8 mouse cellular contexts compared by ENCODE assay signal in genomic region chr9:104262823-104263352, GRCm38 (mm10). TPM values are rescaled to one million over a fixed set of nuclear protein-coding genes. Genes with fewer than 3 reads are reported as not detected.
DNase-seq lines count a peak whose midpoint lies in the region; ATAC-seq lines count a peak whose summit lies in the region.

Gene Dnajc13 (minus strand): TSS chr9:104262930.

- peak within 1 kb of the TSS; percentile 27 for H3K27ac ChIP-seq in brown adipose tissue, adult 24 weeks (replicated peaks; ENCODE audit: low read depth, low read length)
- H3K27ac ChIP-seq in heart, embryonic 13.5 days (replicated peaks) = peak within 1 kb of the TSS; percentile 94
- H3K27ac ChIP-seq in liver, embryonic 12.5 days = peak within 1 kb of the TSS; percentile 83
- H3K27ac ChIP-seq in stomach, embryonic 15.5 days = peak within 1 kb of the TSS; percentile 88

- H3K4me3 ChIP-seq in brown adipose tissue, adult 24 weeks (ENCODE audit: insufficient read depth, low read depth, low read length) = peak within 1 kb of the TSS; percentile 75
- peak within 1 kb of the TSS; percentile 94 for H3K4me3 ChIP-seq in heart, embryonic 13.5 days
- peak within 1 kb of the TSS; percentile 96 for H3K4me3 ChIP-seq in liver, embryonic 12.5 days
- H3K4me3 ChIP-seq in stomach, embryonic 15.5 days (replicated peaks) = peak within 1 kb of the TSS; percentile 80

- H3K4me2 ChIP-seq in heart, embryonic 13.5 days = peak within 1 kb of the TSS; percentile 78
- peak within 1 kb of the TSS; percentile 87 for H3K4me2 ChIP-seq in liver, embryonic 12.5 days
- peak within 1 kb of the TSS; percentile 87 for H3K4me2 ChIP-seq in stomach, embryonic 15.5 days

- peak; percentile 97 for ATAC-seq in heart, embryonic 13.5 days (ENCODE audit: extremely low read depth, insufficient number of reproducible peaks, low FRiP score, low TSS enrichment)
- ATAC-seq in liver, embryonic 12.5 days = peak; percentile 96
- ATAC-seq in stomach, embryonic 15.5 days (ENCODE audit: insufficient read depth, low FRiP score, low read depth) = peak; percentile 97

- no peaks in the 10 kb centered on the region for H3K4me1 ChIP-seq in brown adipose tissue, adult 24 weeks (ENCODE audit: control insufficient read depth, insufficient read depth, insufficient read length, low read length)
- H3K4me1 ChIP-seq in heart, embryonic 13.5 days = peaks cover 26% of the 10 kb centered on the region
- H3K4me1 ChIP-seq in liver, embryonic 12.5 days = peaks cover 35% of the 10 kb centered on the region
- H3K4me1 ChIP-seq in stomach, embryonic 15.5 days = peaks cover 11% of the 10 kb centered on the region; the same call in 1 of the 2 replicates

- peak within 1 kb of the TSS; percentile 97 for H3K9ac ChIP-seq in heart, embryonic 13.5 days
- peak within 1 kb of the TSS; percentile 89 for H3K9ac ChIP-seq in liver, embryonic 12.5 days
- peak within 1 kb of the TSS; percentile 76 for H3K9ac ChIP-seq in stomach, embryonic 15.5 days

- H3K36me3 ChIP-seq in heart, embryonic 13.5 days = no peaks in the 10 kb centered on the region
- H3K36me3 ChIP-seq in liver, embryonic 12.5 days = no peaks in the 10 kb centered on the region
- no peaks in the 10 kb centered on the region for H3K36me3 ChIP-seq in stomach, embryonic 15.5 days

- DNase-seq in CD4-positive, CD25-positive, alpha-beta regulatory T cell, adult 2 months (ENCODE audit: low read depth, low spot score) = peak; percentile 100
- peak; percentile 52 for DNase-seq in fat pad, adult 2 months (ENCODE audit: extremely low read depth, low read depth, low spot score)
- peak; percentile 100 for DNase-seq in kidney, postnatal 10 days
- peak; percentile 97 to 98 for DNase-seq in natural killer cell, adult 2 months (ENCODE audit: low spot score in 2 of 2)

- H3K27me3 ChIP-seq in heart, embryonic 13.5 days (replicated peaks) = no peaks in the 10 kb centered on the region; the same call in 1 of the 2 replicates
- no peaks in the 10 kb centered on the region for H3K27me3 ChIP-seq in liver, embryonic 12.5 days (replicated peaks)
- H3K27me3 ChIP-seq in stomach, embryonic 15.5 days (replicated peaks) = no peaks in the 10 kb centered on the region

- no peaks in the 10 kb centered on the region for H3K9me3 ChIP-seq in heart, embryonic 13.5 days
- no peaks in the 10 kb centered on the region for H3K9me3 ChIP-seq in liver, embryonic 12.5 days (replicated peaks)
- no peaks in the 10 kb centered on the region for H3K9me3 ChIP-seq in stomach, embryonic 15.5 days

- under 1% methylated on average over 56 of the region's 60 CpGs for WGBS in heart, embryonic 13.5 days
- under 1% methylated on average over 52 of the region's 60 CpGs for WGBS in liver, embryonic 12.5 days (ENCODE audit: insufficient replicate concordance)
- WGBS in stomach, embryonic 15.5 days = under 1% methylated on average over 56 of the region's 60 CpGs

RNA-seq across cellular contexts. Expression of gene Dnajc13, which starts in this region (rescaled TPM):
- 22.8 and 33.7 TPM in 2 replicates for polyA plus RNA-seq in brown adipose tissue, adult 24 weeks (2012; ENCODE audit: insufficient read depth, insufficient read length, missing spikeins)
- polyA plus RNA-seq in heart, embryonic 13.5 days (2015; fragmentation: Nextera tagmentation; extraction: Ambion mirVana) = 14.5 and 15.1 TPM in 2 replicates
- 11.6 and 12.1 TPM in 2 replicates for polyA plus RNA-seq in liver, embryonic 12.5 days (2016; fragmentation: Nextera tagmentation; extraction: Ambion mirVana)
- polyA plus RNA-seq in stomach, embryonic 15.5 days (2015; fragmentation: Nextera tagmentation; extraction: Ambion mirVana) = 18.3 and 18.9 TPM in 2 replicates

Comparison
In these comparisons a context has a peak if more than half of its experiments do, and no peak if none do; other contexts are left out.
1. Peak in every context shown above with its lines: DNase-seq, ATAC-seq, H3K4me3 ChIP-seq and H3K27ac ChIP-seq.
2. H3K27ac ChIP-seq: peak in every context shown above with its lines; median percentile 94 in heart, embryonic 13.5 days; 88 in stomach, embryonic 15.5 days; 83 in liver, embryonic 12.5 days; 27 in brown adipose tissue, adult 24 weeks.